Mouse (Mus musculus): ENCODE data around the gene Atox1. TPM values are rescaled to one million over a fixed set of nuclear protein-coding genes. Genes with fewer than 3 reads are reported as not detected.

Atox1 gene
- polyA plus RNA-seq, 1 experiment from 2014 or later = 322 TPM

GRCm38 (mm10) chr11:55405601-55406469 lies 55.2 kb downstream of the Atox1 start:
- WGBS = 74% methylated on average over 8 of the region's 8 CpGs
- peaks cover 4% of the 10 kb centered on the region; the same call in 1 of the 2 replicates for H3K4me1 ChIP-seq (replicated peaks)
- no peaks in the 10 kb centered on the region for H3K27me3 ChIP-seq (ENCODE audit: insufficient read depth, poor library complexity, severe bottlenecking)
- peaks cover 3% of the 10 kb centered on the region; the same call in 1 of the 2 replicates for H3K9me3 ChIP-seq
- 0 out of 2 replicates have a peak overlapping the region, but pooled peaks have one; percentile 6 for H3K27ac ChIP-seq
- H3K36me3 ChIP-seq = peaks cover 99% of the 10 kb centered on the region
- H3K4me3 ChIP-seq = no peak overlapping the region
- no peak for DNase-seq (ENCODE audit: low spot score)

- peaks cover 97% of the 10 kb centered on the region for H3K36me3 ChIP-seq
- DNase-seq (ENCODE audit: low spot score) = no peak
- WGBS = 89% methylated on average over 9 of the region's 9 CpGs
These were observed 56.2 kb downstream of the Atox1 start for GRCm38 (mm10) chr11:55404659-55405457.

DNA sequence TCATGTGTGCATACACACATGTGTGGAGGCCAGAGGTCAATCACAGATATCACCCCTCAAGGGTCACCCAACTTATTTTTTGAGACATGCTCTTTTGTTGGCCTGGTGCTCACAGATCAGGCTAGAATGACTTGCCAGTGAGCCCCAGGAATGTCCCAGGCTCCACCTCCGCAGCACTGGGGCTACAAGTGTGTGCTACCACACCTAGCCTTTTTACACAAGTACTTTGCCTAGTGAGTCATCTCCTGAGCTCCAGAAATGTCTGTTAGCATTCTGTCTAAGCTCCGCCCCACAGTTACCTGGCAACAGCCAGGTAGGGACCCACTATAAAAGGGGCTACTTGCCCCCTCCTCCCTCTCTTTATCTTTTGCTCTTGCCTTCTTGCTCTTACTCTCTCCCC lies 60.2 kb downstream of the Atox1 start:
- Histone ChIP-seq H3K27ac (no peak overlapping the region), H3K36me3 (peaks cover 87% of the 10 kb centered on the region), H3K9me3 (no peaks in the 10 kb centered on the region), H3K4me1 (replicated peaks) (no peaks in the 10 kb centered on the region), H3K27me3 (ENCODE audit: insufficient read depth, poor library complexity, severe bottlenecking) (no peaks in the 10 kb centered on the region), H3K4me3 (no peak overlapping the region)
- no peak for DNase-seq (ENCODE audit: low spot score)
- WGBS = 95% methylated on average over 2 of the region's 2 CpGs

More at GRCm38 (mm10) chr11:55404659-55405457, 56.2 kb downstream of the Atox1 start:
- H3K4me1 ChIP-seq (replicated peaks) = no peaks in the 10 kb centered on the region
- no peak overlapping the region for H3K27ac ChIP-seq
- no peak overlapping the region for H3K4me3 ChIP-seq
- peaks cover 3% of the 10 kb centered on the region; the same call in 1 of the 2 replicates for H3K9me3 ChIP-seq
- no peaks in the 10 kb centered on the region for H3K27me3 ChIP-seq (ENCODE audit: insufficient read depth, poor library complexity, severe bottlenecking)

DNA sequence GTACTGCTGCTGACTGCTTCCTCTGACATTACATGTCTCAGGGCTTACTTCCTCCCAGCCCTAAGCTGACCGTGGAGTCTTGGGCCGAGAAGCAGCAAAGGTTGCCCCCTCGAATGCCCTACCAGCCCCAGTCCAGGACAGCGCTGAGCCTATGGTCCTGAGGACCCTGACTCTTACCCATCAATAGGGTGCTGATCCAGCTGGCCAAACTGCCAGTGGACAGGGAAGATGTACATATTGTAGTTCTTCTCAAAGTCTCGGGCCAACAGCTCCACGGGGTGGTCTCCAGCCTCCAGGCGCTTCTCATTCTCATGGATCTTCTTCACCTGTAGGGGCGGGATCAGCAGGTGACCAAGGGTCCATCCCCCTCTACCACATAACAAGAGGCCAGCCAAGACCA lies 62.7 kb downstream of the Atox1 start:
- 93% methylated on average over 8 of the region's 8 CpGs for WGBS
- Histone ChIP-seq H3K27ac (no peak overlapping the region), H3K4me3 (no peak overlapping the region), H3K36me3 (peaks cover 75% of the 10 kb centered on the region), H3K9me3 (no peaks in the 10 kb centered on the region), H3K27me3 (ENCODE audit: insufficient read depth, poor library complexity, severe bottlenecking) (no peaks in the 10 kb centered on the region), H3K4me1 (replicated peaks) (no peaks in the 10 kb centered on the region)
- no peak for DNase-seq (ENCODE audit: low spot score)

DNA sequence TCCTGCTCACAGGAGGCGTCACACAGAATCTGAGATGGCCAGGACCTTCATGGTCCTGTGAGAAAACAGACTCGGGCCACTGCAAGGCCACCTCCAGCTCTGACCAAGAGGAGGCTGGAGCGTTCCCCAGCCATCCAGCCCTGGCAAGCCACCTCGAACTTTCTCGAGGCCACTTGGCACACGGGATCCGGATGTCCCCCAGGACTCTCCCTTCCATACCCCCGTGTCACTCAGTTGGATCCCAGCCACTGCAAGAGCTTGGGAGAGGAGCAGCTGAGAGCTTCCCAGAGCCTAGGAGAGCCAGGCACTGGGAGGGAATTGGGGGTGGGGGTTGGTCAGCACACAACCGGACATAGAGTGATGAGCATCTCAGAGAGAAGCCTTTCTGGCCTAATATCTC lies 63.6 kb downstream of the Atox1 start:
- H3K4me3 ChIP-seq = no peak overlapping the region
- peaks cover 65% of the 10 kb centered on the region for H3K36me3 ChIP-seq
- H3K4me1 ChIP-seq (replicated peaks) = peaks cover 2% of the 10 kb centered on the region; the same call in 1 of the 2 replicates
- no peaks in the 10 kb centered on the region for H3K27me3 ChIP-seq (ENCODE audit: insufficient read depth, poor library complexity, severe bottlenecking)
- H3K9me3 ChIP-seq = no peaks in the 10 kb centered on the region
- WGBS = 86% methylated on average over 9 of the region's 9 CpGs
- H3K27ac ChIP-seq = no peak overlapping the region
- no peak for DNase-seq (ENCODE audit: low spot score)

- H3K27ac ChIP-seq = no peak overlapping the region
- no peak overlapping the region for H3K4me3 ChIP-seq
- H3K4me1 ChIP-seq (replicated peaks) = peaks cover 5% of the 10 kb centered on the region; the same call in 1 of the 2 replicates
- 82% methylated on average over 2 of the region's 2 CpGs for WGBS
- no peaks in the 10 kb centered on the region for H3K9me3 ChIP-seq
- DNase-seq (ENCODE audit: low spot score) = no peak
- no peaks in the 10 kb centered on the region for H3K27me3 ChIP-seq (ENCODE audit: insufficient read depth, poor library complexity, severe bottlenecking)
- peaks cover 61% of the 10 kb centered on the region for H3K36me3 ChIP-seq
These were observed 64.0 kb downstream of the Atox1 start for GRCm38 (mm10) chr11:55397036-55397435.

Other genes starting within 250 kb of the Atox1 start
- 0.01 and 0.07 TPM in 2 replicates for gene Fat2, start 124.7 kb downstream of the Atox1 start, polyA plus RNA-seq (2016; fragmentation: Nextera tagmentation; extraction: Ambion mirVana)
- 400 and 454 TPM in 2 replicates for gene Sparc, start 38.1 kb downstream of the Atox1 start, polyA plus RNA-seq (2016; fragmentation: Nextera tagmentation; extraction: Ambion mirVana)
- 221 and 269 TPM in 2 replicates for gene G3bp1, start 8.4 kb upstream of the Atox1 start, polyA plus RNA-seq (2016; fragmentation: Nextera tagmentation; extraction: Ambion mirVana)
- gene Glra1, start 147.0 kb upstream of the Atox1 start, polyA plus RNA-seq (2016; fragmentation: Nextera tagmentation; extraction: Ambion mirVana) = 3.8 and 6.8 TPM in 2 replicates

All from hindbrain, embryonic 10.5 days (tissue).